Mouse (Mus musculus): ENCODE data around the gene Ptcra.
"Not testable (repeated sequence)": the region's sequence is repeated elsewhere in the genome, so short reads cannot be mapped to it uniquely, and the experiment has no call there.

The Ptcra gene

DNA sequence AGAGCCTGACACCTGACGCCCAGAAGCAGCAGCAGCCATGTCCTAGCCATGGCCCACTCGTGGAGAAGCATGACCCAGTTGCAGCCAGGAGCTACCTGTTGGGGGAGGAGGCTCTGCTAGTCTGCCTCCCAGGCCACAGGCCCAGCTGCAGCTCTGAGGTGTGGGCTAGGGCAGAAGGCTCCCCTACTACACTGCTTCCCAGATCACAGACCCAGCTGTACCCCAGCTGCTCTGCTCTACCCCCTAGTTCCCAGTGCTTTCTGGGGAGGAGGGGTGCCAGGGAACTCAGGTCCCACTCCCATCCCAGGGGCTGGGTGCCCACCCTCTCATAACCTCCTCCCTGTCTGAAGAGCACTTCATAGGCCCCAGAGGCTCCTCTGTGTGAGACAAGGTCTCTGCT, at the start of gene Ptcra:
TSS of gene Ptcra (minus strand) at position 169 of the 400 bp plus-strand sequence.
- no peak for DNase-seq (ENCODE audit: low spot score in 2 of 2)

DNA sequence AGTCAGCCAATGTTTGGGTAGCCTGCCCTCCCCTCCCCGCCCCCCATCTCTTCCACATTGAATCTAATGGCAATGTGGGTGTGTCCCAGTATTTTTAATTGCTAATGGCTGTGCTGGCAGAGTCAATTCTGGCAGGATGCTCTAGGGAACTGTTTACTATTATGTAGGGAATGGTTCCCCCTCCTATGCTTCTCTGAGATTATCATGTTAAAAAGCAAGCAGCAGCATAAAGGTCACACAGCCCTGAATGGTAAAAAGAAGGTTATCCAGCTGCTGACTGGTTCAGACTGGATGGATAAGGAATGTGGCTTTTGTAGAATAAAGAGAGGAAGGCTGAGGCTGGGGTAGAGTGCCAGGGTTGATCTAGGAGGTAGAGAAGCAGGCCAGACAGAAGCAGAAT, 48.9 kb upstream of the Ptcra start:
- DNase-seq (ENCODE audit: low spot score in 2 of 2): no peak

DNA sequence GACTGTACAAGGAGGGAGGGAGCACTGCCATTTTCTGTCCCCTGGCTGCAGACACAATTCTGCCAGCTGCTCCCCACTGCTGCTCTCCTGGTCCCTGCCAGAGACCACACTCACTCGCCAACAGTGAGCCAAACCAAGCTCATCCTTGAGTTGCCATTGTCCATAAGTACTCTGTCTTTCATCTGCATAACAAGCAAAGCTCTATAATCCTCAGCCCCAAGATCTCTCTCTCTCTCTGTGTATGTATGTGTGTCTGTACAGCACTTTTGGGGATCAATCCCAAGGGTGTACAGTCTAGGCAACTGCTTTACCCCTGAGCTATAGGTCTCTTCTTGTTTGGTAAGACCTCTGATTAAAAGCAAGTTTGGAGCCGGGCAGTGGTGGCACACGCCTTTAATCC, 47.2 kb upstream of the Ptcra start:
- no peak for DNase-seq (ENCODE audit: low spot score in 2 of 2)

DNA sequence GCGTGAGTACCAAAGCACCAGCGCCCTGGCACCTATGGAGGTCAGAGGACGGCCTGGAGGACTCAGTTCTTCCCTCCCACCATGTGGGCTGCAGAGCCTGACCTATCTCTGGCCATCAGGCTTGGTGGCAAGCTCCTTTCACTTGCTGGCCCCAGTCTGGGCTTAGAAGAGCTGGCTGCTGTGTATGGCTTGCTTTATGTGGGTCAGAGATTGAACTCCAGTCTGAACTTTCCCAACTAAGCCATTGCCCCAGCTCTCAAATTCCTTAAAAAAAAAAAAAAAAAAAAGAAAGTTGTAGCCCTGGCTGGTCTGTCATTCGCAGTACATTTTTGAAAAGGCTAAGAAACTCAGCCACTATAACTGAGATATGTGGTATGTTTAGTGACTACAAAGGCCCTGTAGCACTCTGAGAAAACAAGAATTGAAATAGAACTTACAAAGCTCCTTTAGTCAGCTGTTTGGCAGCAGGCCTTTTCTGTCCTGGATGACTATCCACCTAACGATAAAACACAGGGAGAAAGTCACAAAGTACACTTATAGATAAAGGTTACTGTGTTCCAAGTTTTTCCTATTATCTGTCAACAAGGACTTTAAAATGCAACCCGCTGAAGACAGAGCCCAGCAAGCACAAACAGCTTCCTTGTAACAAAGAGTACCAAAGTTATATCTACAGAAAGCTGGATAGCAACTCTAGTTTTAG, 45.8 kb upstream of the Ptcra start:
- no peak for DNase-seq (ENCODE audit: low spot score in 2 of 2)

DNA sequence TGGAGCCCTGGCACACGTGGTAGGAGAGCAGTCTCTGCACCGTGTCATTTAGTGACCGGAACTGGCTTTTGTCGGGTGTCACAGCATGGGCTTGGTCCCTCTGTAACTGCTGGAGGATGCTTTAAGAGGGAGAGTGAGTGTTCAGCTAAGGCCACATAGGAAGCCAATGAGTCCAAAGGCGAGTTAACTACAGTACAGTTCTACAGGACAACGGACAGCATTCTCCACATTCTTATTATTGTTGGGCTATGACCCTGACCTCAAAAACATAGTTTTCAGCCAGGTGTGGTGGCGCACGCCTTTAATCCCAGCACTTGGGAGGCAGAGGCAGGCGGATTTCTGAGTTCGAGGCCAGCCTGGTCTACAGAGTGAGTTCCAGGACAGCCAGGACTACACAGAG, 44.9 kb upstream of the Ptcra start:
- no peak for DNase-seq (ENCODE audit: low spot score in 2 of 2)

DNA sequence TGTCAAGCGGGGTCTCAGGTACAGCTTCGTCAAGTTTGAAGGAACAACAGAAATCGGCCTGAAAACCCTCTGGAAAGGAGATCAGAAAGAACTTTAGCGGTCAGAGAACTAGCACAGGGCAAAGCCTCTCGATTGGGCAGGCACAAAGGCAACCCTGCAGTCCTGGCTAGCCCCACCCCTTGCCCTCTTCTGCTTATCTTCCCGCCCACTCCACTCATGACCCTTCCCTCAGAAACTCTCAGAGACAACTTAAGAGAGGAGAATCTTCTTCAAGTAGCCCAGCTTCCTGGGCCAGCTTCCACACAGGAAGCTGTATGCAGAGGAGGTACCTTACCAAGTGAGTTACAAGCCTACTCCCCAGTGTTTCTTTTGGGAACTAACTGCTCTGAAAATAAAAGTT, 38.2 kb upstream of the Ptcra start:
- DNase-seq (ENCODE audit: low spot score in 2 of 2): no peak

DNA sequence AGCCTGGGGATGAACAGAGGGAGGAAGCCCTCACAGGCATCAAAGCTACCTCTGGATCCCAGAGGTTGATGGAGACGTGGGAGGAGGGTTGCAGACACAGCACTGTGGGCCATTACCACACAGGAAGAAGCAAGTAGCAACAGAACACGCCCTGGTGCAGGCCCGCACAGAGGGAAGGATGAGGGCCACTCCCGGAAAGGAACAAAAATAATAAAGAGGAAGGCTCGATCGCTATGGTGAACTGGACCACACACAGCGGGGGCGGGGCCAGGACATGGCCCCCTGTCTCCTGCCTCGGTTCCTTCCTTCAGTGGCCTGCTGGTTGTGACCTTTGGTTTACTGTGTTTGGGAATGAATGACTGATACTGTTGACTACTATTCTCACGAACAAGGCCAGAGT, 36.2 kb upstream of the Ptcra start:
- no peak for DNase-seq (ENCODE audit: low spot score in 2 of 2)

DNA sequence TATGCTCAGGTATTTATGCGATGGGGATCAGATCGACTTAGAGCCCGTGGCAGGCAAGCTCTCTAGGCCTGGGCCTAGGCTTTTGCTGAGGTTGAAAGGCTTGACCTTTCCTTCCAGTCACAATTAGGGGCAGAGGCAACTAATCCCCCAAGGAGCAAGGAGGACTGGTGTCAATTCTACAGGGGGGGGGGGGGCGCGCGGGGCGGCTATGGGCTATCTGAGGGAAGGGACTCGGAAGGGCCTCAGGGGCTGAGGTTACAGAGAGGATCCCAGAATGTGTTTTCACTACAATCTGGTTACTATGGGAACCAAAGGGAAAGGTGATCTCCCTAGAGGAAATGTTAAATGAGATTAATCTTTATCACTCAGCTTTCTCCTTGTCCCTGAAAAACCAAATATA, 33.9 kb upstream of the Ptcra start:
- DNase-seq (ENCODE audit: low spot score in 2 of 2): no peak

DNA sequence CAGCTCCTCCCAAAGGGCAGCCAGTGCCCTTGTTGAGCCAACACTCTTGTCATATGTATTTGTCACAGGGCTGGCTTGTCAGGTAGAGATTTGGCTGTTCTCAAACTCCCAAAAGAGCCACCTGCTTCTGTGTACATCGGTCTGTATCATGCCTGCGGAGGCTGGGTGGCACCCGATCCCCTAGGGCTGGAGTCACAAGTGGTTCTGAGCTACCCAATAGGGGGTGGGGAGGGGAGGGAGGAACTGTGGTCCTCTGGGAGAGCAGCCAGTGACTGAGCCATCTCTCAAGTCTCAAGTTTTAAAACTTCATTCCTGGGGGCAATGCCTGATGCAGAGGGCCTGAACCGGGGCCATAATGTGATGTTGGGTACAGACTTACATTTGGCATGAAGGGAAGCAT, 33.2 kb upstream of the Ptcra start:
- DNase-seq (ENCODE audit: low spot score in 2 of 2): no peak

DNA sequence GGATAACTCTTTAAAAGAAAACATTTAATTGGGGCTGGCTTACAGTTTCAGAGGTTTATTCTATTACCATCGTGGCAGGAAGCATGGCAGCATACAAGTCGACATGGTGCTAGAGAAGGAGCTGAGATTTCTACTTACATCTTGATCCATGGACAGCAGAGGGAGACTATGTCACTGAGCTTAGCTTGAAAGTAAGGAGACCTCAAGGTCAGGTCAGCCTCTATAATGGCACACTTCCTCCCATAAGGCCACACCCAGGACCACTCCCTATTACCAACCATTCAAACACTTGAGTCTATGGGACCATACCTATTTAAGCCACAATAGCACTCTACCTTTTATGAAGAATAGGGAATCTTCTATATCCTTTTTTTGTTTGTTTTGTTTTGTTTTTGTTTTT, 29.5 kb upstream of the Ptcra start:
- no peak for DNase-seq (ENCODE audit: low spot score in 2 of 2)

DNA sequence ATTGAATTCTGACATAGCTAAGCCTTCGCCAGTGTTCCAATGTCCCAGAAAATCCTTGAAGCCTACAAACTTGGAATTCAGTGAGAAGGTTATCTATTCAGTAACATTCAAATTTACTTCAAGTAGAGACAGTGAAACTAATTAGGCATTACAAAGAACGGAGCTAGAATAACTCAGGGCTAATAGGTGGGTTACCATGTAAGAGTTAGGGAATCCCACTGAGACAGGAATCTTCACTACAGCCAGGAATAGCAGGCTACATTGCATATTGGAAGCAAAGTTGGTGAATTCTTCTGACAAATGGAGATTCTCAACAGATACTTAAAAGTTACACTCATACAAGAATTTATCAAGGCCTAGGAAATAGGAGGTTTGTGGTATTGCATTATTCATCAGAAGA, 24.5 kb upstream of the Ptcra start:
- not testable (repeated sequence) for DNase-seq (ENCODE audit: low spot score in 2 of 2)

DNA sequence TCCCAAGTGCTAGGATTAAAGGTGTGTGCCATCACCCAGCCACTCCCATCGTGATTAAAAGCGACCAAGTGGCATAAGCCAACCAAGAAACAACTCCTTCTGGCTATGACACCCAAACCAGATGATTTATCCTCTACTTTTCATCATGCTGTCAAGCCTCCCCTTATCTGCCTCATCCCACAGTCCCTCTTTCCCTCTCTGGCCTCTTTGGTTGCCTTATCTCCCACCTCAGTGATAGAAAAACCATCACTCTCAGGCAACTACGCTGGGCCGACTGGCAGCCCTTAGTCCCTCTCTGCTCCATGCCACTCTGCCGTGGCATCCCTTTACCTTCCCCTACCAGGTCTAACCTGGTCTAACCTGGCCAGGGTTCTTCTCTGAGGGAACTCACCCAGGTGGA, 23.4 kb upstream of the Ptcra start:
- no peak for DNase-seq (ENCODE audit: low spot score in 2 of 2)

DNA sequence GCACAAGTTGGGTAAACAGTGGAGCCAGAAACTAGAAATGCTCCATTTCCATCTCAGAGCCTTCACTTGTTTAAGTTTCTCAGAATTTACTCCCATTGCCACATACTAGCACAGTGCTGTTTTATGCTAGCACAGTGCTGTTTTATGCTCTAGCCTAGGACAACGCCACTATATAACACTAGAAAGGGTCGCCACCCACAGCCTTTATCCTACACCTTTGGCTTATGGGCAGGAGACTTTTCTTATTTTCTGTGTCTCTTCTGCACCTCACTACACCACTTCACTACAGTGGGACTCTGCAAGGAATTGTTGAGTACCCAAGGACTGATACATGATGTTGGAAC, 19.7 kb upstream of the Ptcra start:
- DNase-seq (ENCODE audit: low spot score in 2 of 2): no peak

DNA sequence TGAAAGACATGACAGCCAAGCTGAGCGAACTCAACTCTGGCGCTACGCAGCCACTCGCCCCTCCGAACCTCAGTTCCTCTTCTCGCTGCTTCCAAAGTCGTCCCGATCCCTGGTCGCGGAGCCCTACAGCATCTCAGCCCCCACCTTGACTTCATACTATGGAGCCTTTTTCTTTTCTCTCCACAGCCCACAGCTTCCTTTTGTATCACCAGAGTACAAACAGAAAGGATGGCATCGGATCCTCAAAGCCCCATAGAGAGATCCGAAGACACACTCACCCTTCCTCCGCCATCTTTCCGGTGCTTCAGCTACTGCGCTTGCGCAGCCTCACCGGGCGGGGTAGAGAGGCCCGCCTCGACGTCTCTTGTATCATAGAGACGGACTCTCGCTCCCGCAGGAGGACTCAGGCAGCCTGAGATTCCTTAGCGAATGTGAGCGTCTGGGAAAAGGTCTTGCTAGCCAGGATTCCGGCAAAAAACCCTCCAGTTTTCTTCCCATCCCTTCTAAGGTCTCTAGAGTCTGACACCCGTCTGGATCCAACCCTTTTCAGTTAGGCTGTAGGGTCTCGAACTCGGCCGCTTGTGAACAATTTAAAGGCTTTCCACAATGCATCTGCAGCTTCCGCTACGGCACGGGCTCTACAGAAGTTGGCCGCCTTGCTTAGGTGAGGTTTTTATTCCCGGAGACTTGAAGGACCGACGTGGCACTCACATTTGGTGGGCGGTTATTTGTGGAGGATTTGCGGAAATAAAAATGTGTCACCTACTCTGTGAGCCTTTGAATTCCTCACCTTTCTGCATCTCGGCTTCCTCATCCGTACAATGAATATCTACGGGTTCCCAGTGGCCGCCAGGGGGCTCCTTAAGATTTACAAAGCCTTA, 19.1 kb upstream of the Ptcra start, which contains the start of gene Rpl7l1:
TSS of gene Rpl7l1 (minus strand) at position 332 of the 881 bp plus-strand sequence.
- peak; percentile 89 to 93 for DNase-seq (ENCODE audit: low spot score in 2 of 2)

DNA sequence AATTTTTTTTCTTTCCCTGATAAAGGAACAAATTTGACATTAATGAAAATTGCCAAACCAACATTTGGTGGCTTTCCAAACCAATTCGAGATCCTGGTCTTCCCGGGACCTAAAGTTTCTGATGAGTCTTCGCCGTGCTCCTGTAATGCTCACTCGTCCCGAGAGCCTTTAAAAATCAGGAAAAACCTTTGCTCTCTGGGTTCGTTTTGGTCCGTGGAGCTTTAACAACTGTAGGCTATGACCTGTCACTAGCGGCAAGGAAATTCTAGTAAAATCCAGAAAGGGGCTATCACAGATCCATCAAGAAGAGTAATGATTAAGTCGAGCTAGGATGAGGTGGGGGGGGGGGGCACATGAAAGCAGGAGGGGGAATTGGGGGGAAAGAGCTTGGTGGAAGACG, 18.4 kb upstream of the Ptcra start:
- no peak for DNase-seq (ENCODE audit: low spot score in 2 of 2)

DNA sequence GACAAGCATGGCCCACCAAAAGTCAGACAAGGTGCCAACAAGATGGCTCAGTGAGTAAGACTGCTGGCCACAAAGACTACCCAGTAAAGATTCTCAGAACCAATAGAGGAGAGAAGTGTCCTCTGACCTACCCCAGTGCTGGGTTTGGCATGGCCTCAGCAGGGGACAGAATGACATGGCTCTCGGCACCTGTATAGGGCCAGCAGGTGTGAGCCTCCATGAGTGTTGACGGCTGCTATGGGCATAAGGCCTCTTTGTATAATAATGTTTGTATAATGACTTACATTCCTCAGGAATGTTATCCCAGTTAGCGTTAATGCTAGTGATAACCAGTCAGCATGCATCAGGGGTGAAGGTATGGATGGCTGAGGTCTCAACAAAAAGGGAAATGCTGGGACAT, 12.6 kb upstream of the Ptcra start:
- no peak for DNase-seq (ENCODE audit: low spot score in 2 of 2)

DNA sequence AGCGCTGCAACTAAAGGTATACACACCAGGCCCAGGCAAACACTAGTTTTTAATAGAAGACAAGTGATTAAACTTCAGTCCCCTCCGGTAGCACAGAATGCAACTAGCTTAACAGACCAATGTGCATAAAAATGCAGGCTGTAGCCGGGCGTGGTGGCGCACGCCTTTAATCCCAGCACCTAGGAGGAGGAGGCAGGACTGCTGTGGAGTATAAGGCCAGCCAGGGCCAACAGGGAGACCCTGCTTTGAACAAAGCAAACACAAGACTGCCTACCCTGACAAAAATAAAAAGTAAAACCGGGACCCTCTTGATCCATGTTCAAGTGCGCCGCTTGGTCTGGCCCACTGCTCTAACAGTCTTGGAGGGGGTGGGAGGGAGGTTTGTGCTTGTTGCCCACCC, 11.6 kb upstream of the Ptcra start:
- no peak for DNase-seq (ENCODE audit: low spot score in 2 of 2)

DNA sequence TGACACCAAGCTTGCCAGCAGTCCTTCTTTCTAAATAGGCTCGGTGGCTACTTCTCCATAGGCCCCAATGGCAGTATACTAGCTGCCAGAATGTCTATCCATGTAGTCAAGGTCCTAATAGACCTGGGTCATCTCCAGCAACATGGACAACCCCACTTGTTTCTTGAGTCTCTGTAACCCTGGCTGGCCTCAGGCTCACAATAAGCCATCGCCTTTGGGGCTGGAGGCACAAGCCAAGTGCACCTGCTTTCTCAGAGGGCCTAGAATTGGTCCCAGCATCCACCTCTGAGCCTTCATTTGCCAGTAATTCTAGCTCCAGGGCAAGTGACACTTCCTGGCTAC, 10.6 kb upstream of the Ptcra start:
- no peak for DNase-seq (ENCODE audit: low spot score in 2 of 2)

DNA sequence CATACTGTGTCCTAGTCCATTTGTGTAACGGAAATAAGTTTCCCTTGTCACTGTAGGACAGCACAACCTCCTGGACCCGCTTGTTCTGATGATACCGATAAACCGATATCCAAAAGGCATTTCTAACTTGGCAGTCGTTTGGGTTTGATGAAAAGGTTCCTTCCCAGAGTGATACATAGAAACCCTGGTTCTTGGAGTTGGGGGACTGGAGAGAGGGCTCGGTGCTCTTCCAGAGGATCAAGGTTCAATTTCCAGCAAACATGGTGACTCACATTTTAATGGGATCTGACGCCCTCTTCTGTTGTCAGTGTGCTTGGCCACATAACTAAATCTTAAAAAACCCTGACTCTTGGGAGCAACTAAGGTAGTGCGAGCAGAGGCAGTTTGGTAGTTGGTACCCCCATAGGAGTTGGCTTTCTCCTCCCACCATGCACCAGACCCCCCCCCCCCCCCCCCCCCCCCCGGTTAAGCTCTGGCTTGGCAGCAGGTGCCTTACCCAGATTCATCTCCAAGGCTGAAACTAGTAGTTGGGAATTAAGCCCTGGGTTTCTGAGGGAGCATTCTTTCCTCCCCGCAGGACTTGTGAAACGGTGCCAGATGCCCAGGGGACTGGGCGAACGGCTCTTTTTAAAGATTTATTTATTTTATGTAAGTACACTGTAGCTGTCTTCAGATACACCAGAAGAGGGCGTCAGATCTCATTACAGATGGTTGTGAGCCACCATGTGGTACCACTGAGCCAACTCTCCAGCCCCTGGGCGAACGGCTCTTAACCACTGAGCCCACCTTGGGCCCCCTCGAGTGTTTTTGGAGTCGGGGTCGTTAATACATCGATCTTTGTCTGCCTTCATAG, 10.0 kb upstream of the Ptcra start:
- DNase-seq (ENCODE audit: low spot score in 2 of 2): no peak

DNA sequence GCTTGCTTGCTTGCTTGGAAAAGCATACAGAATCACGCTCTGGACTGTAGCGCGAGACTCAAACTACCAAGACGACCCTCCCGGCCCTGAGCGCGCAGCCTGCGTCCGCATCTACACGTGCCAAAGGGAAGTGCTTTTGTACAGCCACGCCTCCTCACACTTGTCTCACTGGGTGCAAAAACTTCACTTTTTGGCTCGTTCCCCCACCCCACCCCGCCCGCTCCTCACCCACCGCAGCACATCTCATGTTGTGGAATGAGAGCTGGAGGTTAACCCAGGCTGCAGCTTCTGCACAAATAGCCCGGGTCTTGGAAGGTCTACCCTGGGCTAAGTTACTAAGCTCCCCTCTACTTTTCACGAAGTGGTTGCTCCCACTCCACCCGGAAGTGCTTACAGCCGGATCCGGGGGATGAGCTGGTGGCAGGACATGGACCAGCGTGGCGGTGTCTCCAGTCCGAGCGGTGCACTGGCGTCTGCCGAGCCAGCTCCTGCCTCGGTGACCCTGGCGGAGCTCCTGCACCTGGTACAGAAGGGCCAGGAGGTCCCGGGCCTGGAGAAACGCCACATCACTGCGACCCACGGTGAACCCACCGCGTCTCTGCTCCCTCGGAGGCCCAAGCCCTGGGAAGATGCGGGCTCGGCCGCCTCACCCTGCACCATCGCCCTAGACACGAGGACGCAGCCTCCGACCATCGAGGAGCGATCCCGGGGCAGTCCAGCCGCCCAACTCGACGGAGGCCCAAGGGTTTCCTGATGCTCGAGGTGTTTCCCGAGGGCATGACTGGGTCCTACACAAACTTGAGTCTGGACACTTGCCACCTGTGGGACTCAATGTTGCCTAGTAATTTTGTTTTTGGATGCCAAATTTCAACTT, 9.1 kb upstream of the Ptcra start, which contains the start of gene 2310039H08Rik:
TSS of gene 2310039H08Rik (plus strand) at position 232 of the 874 bp plus-strand sequence.
- peak; percentile 80 to 84 for DNase-seq (ENCODE audit: low spot score in 2 of 2)

DNA sequence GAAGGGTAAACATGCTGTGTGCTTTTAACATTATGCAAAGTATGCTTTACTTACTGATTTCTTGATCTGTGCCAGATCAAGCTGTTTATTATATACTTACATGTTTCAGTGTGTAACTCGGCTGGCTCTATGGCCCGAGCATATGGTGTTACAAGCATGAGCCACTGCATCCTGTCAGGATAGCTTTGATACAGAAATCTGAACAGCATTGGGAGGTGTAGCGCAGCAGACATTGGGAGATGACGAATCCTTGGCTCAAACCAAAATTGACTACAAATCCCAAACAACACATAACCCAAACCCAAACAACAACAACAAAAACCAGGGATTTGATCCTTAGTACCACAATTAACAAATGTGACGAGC, 8.5 kb upstream of the Ptcra start:
- no peak for DNase-seq (ENCODE audit: low spot score in 2 of 2)

DNA sequence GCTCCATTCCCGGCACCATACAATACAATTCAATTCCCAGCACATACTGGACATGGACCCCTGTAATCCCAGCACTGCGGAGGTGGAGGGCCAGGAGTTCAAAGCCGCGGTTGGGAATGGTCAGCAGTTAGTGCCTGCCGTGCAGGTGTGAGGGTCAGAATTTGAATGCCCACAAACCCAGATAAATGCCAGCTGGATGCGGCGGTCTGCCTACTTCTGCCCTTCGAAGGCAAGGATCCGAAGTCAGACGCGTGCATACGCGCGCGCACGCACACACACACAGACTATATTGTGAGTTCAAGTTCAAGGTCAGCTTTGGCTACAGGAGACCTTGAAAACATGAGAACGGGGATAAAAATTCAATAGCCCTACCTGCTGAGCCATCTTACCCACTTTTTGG, 8.1 kb upstream of the Ptcra start:
- no peak for DNase-seq (ENCODE audit: low spot score in 2 of 2)

Data from urinary bladder, postnatal 4 days (tissue).